Mouse (Mus musculus): ENCODE results near the gene Gm10644. TPM values are rescaled to one million over a fixed set of nuclear protein-coding genes. Genes with fewer than 3 reads are reported as not detected.

Gm10644 gene
- polyA plus RNA-seq, 1 experiment = not detected

GRCm38 (mm10) chr8:83976779-83977350 is 21.9 kb upstream of the Gm10644 start:
- H3K4me3 ChIP-seq (replicated peaks; ENCODE audit: control insufficient read depth, low read depth, low read length) = no peak overlapping the region
- no peaks in the 10 kb centered on the region; the same call in none of the 2 replicates for H3K4me1 ChIP-seq (ENCODE audit: control insufficient read depth, insufficient read depth, low read length)
- TF ChIP-seq CTCF (IDR thresholded peaks at IDR 0.05; ENCODE audit: control insufficient read depth, insufficient read depth, low read length) = no peak
- TF ChIP-seq POLR2A (IDR thresholded peaks at IDR 0.05; ENCODE audit: borderline replicate concordance, control insufficient read depth, low read depth, low read length) = no peak
- 84% methylated on average over 5 of the region's 5 CpGs for WGBS
- no peak overlapping the region for H3K27ac ChIP-seq (ENCODE audit: control insufficient read depth, insufficient read depth, low read depth, low read length, poor library complexity)

- TF ChIP-seq CTCF (IDR thresholded peaks at IDR 0.05; ENCODE audit: control insufficient read depth, insufficient read depth, low read length) (peak; percentile 68), POLR2A (IDR thresholded peaks at IDR 0.05; ENCODE audit: borderline replicate concordance, control insufficient read depth, low read depth, low read length) (no peak)
- WGBS = 59% methylated on average over 4 of the region's 4 CpGs
- H3K27ac ChIP-seq (ENCODE audit: control insufficient read depth, insufficient read depth, low read depth, low read length, poor library complexity) = no peak overlapping the region
- H3K4me3 ChIP-seq (replicated peaks; ENCODE audit: control insufficient read depth, low read depth, low read length) = no peak overlapping the region
- no peaks in the 10 kb centered on the region; the same call in none of the 2 replicates for H3K4me1 ChIP-seq (ENCODE audit: control insufficient read depth, insufficient read depth, low read length)
Measured at GRCm38 (mm10) chr8:83976101-83976630, 21.2 kb upstream of the Gm10644 start.

GRCm38 (mm10) chr8:83974521-83974920 is 19.5 kb upstream of the Gm10644 start:
- no peaks in the 10 kb centered on the region; the same call in none of the 2 replicates for H3K4me1 ChIP-seq (ENCODE audit: control insufficient read depth, insufficient read depth, low read length)
- H3K4me3 ChIP-seq (replicated peaks; ENCODE audit: control insufficient read depth, low read depth, low read length) = no peak overlapping the region
- TF ChIP-seq CTCF (IDR thresholded peaks at IDR 0.05; ENCODE audit: control insufficient read depth, insufficient read depth, low read length) = no peak
- TF ChIP-seq POLR2A (IDR thresholded peaks at IDR 0.05; ENCODE audit: borderline replicate concordance, control insufficient read depth, low read depth, low read length) = no peak
- H3K27ac ChIP-seq (ENCODE audit: control insufficient read depth, insufficient read depth, low read depth, low read length, poor library complexity) = no peak overlapping the region
- 85% methylated on average over 4 of the region's 4 CpGs for WGBS

GRCm38 (mm10) chr8:83973161-83974031 is 18.4 kb upstream of the Gm10644 start:
- H3K27ac ChIP-seq (ENCODE audit: control insufficient read depth, insufficient read depth, low read depth, low read length, poor library complexity) = peak overlapping the region; percentile 60; the same call in 1 of the 2 replicates
- WGBS = 10% methylated on average over 37 of the region's 37 CpGs
- no peaks in the 10 kb centered on the region; the same call in none of the 2 replicates for H3K4me1 ChIP-seq (ENCODE audit: control insufficient read depth, insufficient read depth, low read length)
- TF ChIP-seq CTCF (IDR thresholded peaks at IDR 0.05; ENCODE audit: control insufficient read depth, insufficient read depth, low read length) = no peak
- peak overlapping the region; percentile 68 for H3K4me3 ChIP-seq (replicated peaks; ENCODE audit: control insufficient read depth, low read depth, low read length)

- Histone ChIP-seq H3K4me1 (ENCODE audit: control insufficient read depth, insufficient read depth, low read length) (no peaks in the 10 kb centered on the region; the same call in none of the 2 replicates), H3K27ac (ENCODE audit: control insufficient read depth, insufficient read depth, low read depth, low read length, poor library complexity) (peak within 1 kb of the TSS; percentile 69; the same call in 1 of the 2 replicates), H3K4me3 (replicated peaks; ENCODE audit: control insufficient read depth, low read depth, low read length) (peak within 1 kb of the TSS; percentile 75)
- TF ChIP-seq CTCF (IDR thresholded peaks at IDR 0.05; ENCODE audit: control insufficient read depth, insufficient read depth, low read length) (no peak), POLR2A (IDR thresholded peaks at IDR 0.05; ENCODE audit: borderline replicate concordance, control insufficient read depth, low read depth, low read length) (no peak)
- WGBS = under 1% methylated on average over 92 of the region's 94 CpGs
Measured at GRCm38 (mm10) chr8:83972150-83973120, 17.4 kb upstream of the Gm10644 start, which contains the start of gene Prkaca. TSS of gene Prkaca (plus strand) at chr8:83972993.

- 86% methylated on average over 6 of the region's 6 CpGs for WGBS
- Histone ChIP-seq H3K27ac (ENCODE audit: control insufficient read depth, insufficient read depth, low read depth, low read length, poor library complexity) (no peak overlapping the region), H3K4me1 (ENCODE audit: control insufficient read depth, insufficient read depth, low read length) (no peaks in the 10 kb centered on the region; the same call in 1 of the 2 replicates), H3K4me3 (replicated peaks; ENCODE audit: control insufficient read depth, low read depth, low read length) (no peak overlapping the region)
- TF ChIP-seq POLR2A (IDR thresholded peaks at IDR 0.05; ENCODE audit: borderline replicate concordance, control insufficient read depth, low read depth, low read length) (no peak), CTCF (IDR thresholded peaks at IDR 0.05; ENCODE audit: control insufficient read depth, insufficient read depth, low read length) (no peak)
Measured at GRCm38 (mm10) chr8:83971661-83972060, 16.7 kb upstream of the Gm10644 start.

GRCm38 (mm10) chr8:83971121-83971520 is 16.1 kb upstream of the Gm10644 start:
- H3K27ac ChIP-seq (ENCODE audit: control insufficient read depth, insufficient read depth, low read depth, low read length, poor library complexity) = no peak overlapping the region
- H3K4me3 ChIP-seq (replicated peaks; ENCODE audit: control insufficient read depth, low read depth, low read length) = no peak overlapping the region
- TF ChIP-seq POLR2A (IDR thresholded peaks at IDR 0.05; ENCODE audit: borderline replicate concordance, control insufficient read depth, low read depth, low read length) (no peak), CTCF (IDR thresholded peaks at IDR 0.05; ENCODE audit: control insufficient read depth, insufficient read depth, low read length) (no peak)
- no peaks in the 10 kb centered on the region; the same call in 1 of the 2 replicates for H3K4me1 ChIP-seq (ENCODE audit: control insufficient read depth, insufficient read depth, low read length)
- 93% methylated on average over 4 of the region's 4 CpGs for WGBS
